Mouse (Mus musculus) lung, adult 2 months (tissue): ENCODE results near the gene Mturn.

ENCODE experiments used
- CTCF ChIP-seq: fragments of 200-500 bp; IDR thresholded peaks from 2 replicates; pipeline ENCODE4 v1.5.1; 2011; ENCODE audit warnings: mild to moderate bottlenecking, low read length, control low read depth; ENCODE audit not compliant: insufficient read depth
- POLR2A ChIP-seq: fragments of 200-500 bp; IDR thresholded peaks from 2 replicates; pipeline ENCODE4 v1.6.1; 2011; ENCODE audit warnings: low read depth, mild to moderate bottlenecking, control low read depth, low read length, borderline replicate concordance; ENCODE audit errors: extremely low read depth

- TF ChIP-seq CTCF, result peak; percentile 52
- TF ChIP-seq POLR2A, result no peak
These were observed 24.0 kb downstream of the Mturn start for GRCm38 (mm10) chr6:54705387-54705909.
